Mouse (Mus musculus): ENCODE data around the gene Mical3. TPM values are rescaled to one million over a fixed set of nuclear protein-coding genes. Genes with fewer than 3 reads are reported as not detected.
A peak's percentile ranks its signal among the peaks of the same experiment; 100 is the strongest.

Gene Mical3
- total and polyA plus RNA-seq, 2 experiments: 5.8 to 7.9 TPM

- peaks cover 5% of the 10 kb centered on the region for H3K4me1 ChIP-seq (ENCODE audit: control insufficient read depth, insufficient read depth, low read length)
- no peak for TF ChIP-seq CTCF (IDR thresholded peaks at IDR 0.05; ENCODE audit: low read depth, low read length)
- no peak for TF ChIP-seq POLR2A (IDR thresholded peaks at IDR 0.05; ENCODE audit: extremely low read depth, insufficient read depth, low read length)
- peak overlapping the region; percentile 42; the same call in 1 of the 2 replicates for H3K27ac ChIP-seq (replicated peaks; ENCODE audit: insufficient read depth, low read depth, low read length)
- DNase-seq (ENCODE audit: extremely low read depth, low read depth, low spot score): peak; percentile 99
- H3K27me3 ChIP-seq (ENCODE audit: control insufficient read depth, insufficient read depth, low read length): no peaks in the 10 kb centered on the region
- no peaks in the 10 kb centered on the region; the same call in 1 of the 2 replicates for H3K79me2 ChIP-seq (ENCODE audit: control insufficient read depth, insufficient read depth, low read length)
- no peaks in the 10 kb centered on the region for H3K36me3 ChIP-seq (ENCODE audit: control insufficient read depth, insufficient read depth, low read length)
- H3K4me3 ChIP-seq (ENCODE audit: insufficient read depth, low read depth, low read length): no peak overlapping the region
- 14% methylated on average over 6 of the region's 6 CpGs for WGBS
- no peak overlapping the region for H3K9ac ChIP-seq (ENCODE audit: low read depth, low read length)
These were observed 20.9 kb upstream of the Mical3 start for GRCm38 (mm10) chr6:121151732-121152131.

GRCm38 (mm10) chr6:121150126-121150525 is 19.3 kb upstream of the Mical3 start:
- WGBS: over 99% methylated on average over 8 of the region's 8 CpGs
- Histone ChIP-seq H3K27me3 (ENCODE audit: control insufficient read depth, insufficient read depth, low read length) (no peaks in the 10 kb centered on the region), H3K4me3 (ENCODE audit: insufficient read depth, low read depth, low read length) (no peak overlapping the region)

GRCm38 (mm10) chr6:121149420-121149819 is 18.6 kb upstream of the Mical3 start:
- H3K4me1 ChIP-seq (ENCODE audit: control insufficient read depth, insufficient read depth, low read length): peaks cover 8% of the 10 kb centered on the region
- no peak for TF ChIP-seq CTCF (IDR thresholded peaks at IDR 0.05; ENCODE audit: low read depth, low read length)
- TF ChIP-seq POLR2A (IDR thresholded peaks at IDR 0.05; ENCODE audit: extremely low read depth, insufficient read depth, low read length): no peak
- H3K9ac ChIP-seq (ENCODE audit: low read depth, low read length): no peak overlapping the region
- no peak overlapping the region for H3K4me3 ChIP-seq (ENCODE audit: insufficient read depth, low read depth, low read length)
- H3K27ac ChIP-seq (replicated peaks; ENCODE audit: insufficient read depth, low read depth, low read length): no peak overlapping the region
- no peaks in the 10 kb centered on the region; the same call in 1 of the 2 replicates for H3K79me2 ChIP-seq (ENCODE audit: control insufficient read depth, insufficient read depth, low read length)
- 78% methylated on average over 3 of the region's 3 CpGs for WGBS
- no peaks in the 10 kb centered on the region for H3K36me3 ChIP-seq (ENCODE audit: control insufficient read depth, insufficient read depth, low read length)
- no peaks in the 10 kb centered on the region for H3K27me3 ChIP-seq (ENCODE audit: control insufficient read depth, insufficient read depth, low read length)
- no peak for DNase-seq (ENCODE audit: extremely low read depth, low read depth, low spot score)

More at GRCm38 (mm10) chr6:121150126-121150525, 19.3 kb upstream of the Mical3 start:
- H3K27ac ChIP-seq (replicated peaks; ENCODE audit: insufficient read depth, low read depth, low read length): no peak overlapping the region
- DNase-seq (ENCODE audit: extremely low read depth, low read depth, low spot score): no peak
- H3K36me3 ChIP-seq (ENCODE audit: control insufficient read depth, insufficient read depth, low read length): no peaks in the 10 kb centered on the region
- H3K9ac ChIP-seq (ENCODE audit: low read depth, low read length): no peak overlapping the region
- TF ChIP-seq CTCF (IDR thresholded peaks at IDR 0.05; ENCODE audit: low read depth, low read length) (0 out of 2 replicates have a peak, but pooled peaks have one; percentile 8), POLR2A (IDR thresholded peaks at IDR 0.05; ENCODE audit: extremely low read depth, insufficient read depth, low read length) (no peak)
- no peaks in the 10 kb centered on the region; the same call in 1 of the 2 replicates for H3K79me2 ChIP-seq (ENCODE audit: control insufficient read depth, insufficient read depth, low read length)
- peaks cover 5% of the 10 kb centered on the region for H3K4me1 ChIP-seq (ENCODE audit: control insufficient read depth, insufficient read depth, low read length)

- Histone ChIP-seq H3K79me2 (ENCODE audit: control insufficient read depth, insufficient read depth, low read length) (no peaks in the 10 kb centered on the region; the same call in 1 of the 2 replicates), H3K27me3 (ENCODE audit: control insufficient read depth, insufficient read depth, low read length) (no peaks in the 10 kb centered on the region), H3K4me3 (ENCODE audit: insufficient read depth, low read depth, low read length) (no peak overlapping the region), H3K27ac (replicated peaks; ENCODE audit: insufficient read depth, low read depth, low read length) (no peak overlapping the region), H3K9ac (ENCODE audit: low read depth, low read length) (no peak overlapping the region), H3K4me1 (ENCODE audit: control insufficient read depth, insufficient read depth, low read length) (peaks cover 13% of the 10 kb centered on the region), H3K36me3 (ENCODE audit: control insufficient read depth, insufficient read depth, low read length) (no peaks in the 10 kb centered on the region)
- TF ChIP-seq POLR2A (IDR thresholded peaks at IDR 0.05; ENCODE audit: extremely low read depth, insufficient read depth, low read length) (no peak), CTCF (IDR thresholded peaks at IDR 0.05; ENCODE audit: low read depth, low read length) (no peak)
- DNase-seq (ENCODE audit: extremely low read depth, low read depth, low spot score): no peak
- WGBS: 63% methylated on average over 3 of the region's 3 CpGs
These were observed 17.6 kb upstream of the Mical3 start for GRCm38 (mm10) chr6:121148360-121148759.

- Histone ChIP-seq H3K27me3 (ENCODE audit: control insufficient read depth, insufficient read depth, low read length) (no peaks in the 10 kb centered on the region), H3K36me3 (ENCODE audit: control insufficient read depth, insufficient read depth, low read length) (no peaks in the 10 kb centered on the region), H3K9ac (ENCODE audit: low read depth, low read length) (no peak overlapping the region), H3K27ac (replicated peaks; ENCODE audit: insufficient read depth, low read depth, low read length) (no peak overlapping the region), H3K4me1 (ENCODE audit: control insufficient read depth, insufficient read depth, low read length) (peaks cover 15% of the 10 kb centered on the region), H3K79me2 (ENCODE audit: control insufficient read depth, insufficient read depth, low read length) (no peaks in the 10 kb centered on the region; the same call in 1 of the 2 replicates), H3K4me3 (ENCODE audit: insufficient read depth, low read depth, low read length) (no peak overlapping the region)
- 77% methylated on average over 4 of the region's 4 CpGs for WGBS
- no peak for TF ChIP-seq CTCF (IDR thresholded peaks at IDR 0.05; ENCODE audit: low read depth, low read length)
- no peak for TF ChIP-seq POLR2A (IDR thresholded peaks at IDR 0.05; ENCODE audit: extremely low read depth, insufficient read depth, low read length)
- DNase-seq (ENCODE audit: extremely low read depth, low read depth, low spot score): peak; percentile 30
These were observed 16.0 kb upstream of the Mical3 start for GRCm38 (mm10) chr6:121146798-121147197.

- Histone ChIP-seq H3K4me3 (ENCODE audit: insufficient read depth, low read depth, low read length) (no peak overlapping the region), H3K27ac (replicated peaks; ENCODE audit: insufficient read depth, low read depth, low read length) (no peak overlapping the region), H3K79me2 (ENCODE audit: control insufficient read depth, insufficient read depth, low read length) (no peaks in the 10 kb centered on the region; the same call in 1 of the 2 replicates), H3K36me3 (ENCODE audit: control insufficient read depth, insufficient read depth, low read length) (no peaks in the 10 kb centered on the region), H3K9ac (ENCODE audit: low read depth, low read length) (no peak overlapping the region), H3K4me1 (ENCODE audit: control insufficient read depth, insufficient read depth, low read length) (peaks cover 13% of the 10 kb centered on the region), H3K27me3 (ENCODE audit: control insufficient read depth, insufficient read depth, low read length) (no peaks in the 10 kb centered on the region)
- DNase-seq (ENCODE audit: extremely low read depth, low read depth, low spot score): no peak
- TF ChIP-seq CTCF (IDR thresholded peaks at IDR 0.05; ENCODE audit: low read depth, low read length) (no peak), POLR2A (IDR thresholded peaks at IDR 0.05; ENCODE audit: extremely low read depth, insufficient read depth, low read length) (no peak)
- WGBS: 86% methylated on average over 8 of the region's 8 CpGs
These were observed 15.1 kb upstream of the Mical3 start for GRCm38 (mm10) chr6:121145906-121146305.

All from liver, adult 2 months (tissue).